Mouse (Mus musculus) liver (tissue): ENCODE results near the gene Il1r1.
"Not testable (repeated sequence)": the region's sequence is repeated elsewhere in the genome, so short reads cannot be mapped to it uniquely, and the experiment has no call there.

Source experiments
- DNase-seq: peaks from one replicate; pipeline ENCODE4 v3.0.0-alpha.2; 2020; ENCODE audit warnings: mixed read lengths

Gene Il1r1

DNA sequence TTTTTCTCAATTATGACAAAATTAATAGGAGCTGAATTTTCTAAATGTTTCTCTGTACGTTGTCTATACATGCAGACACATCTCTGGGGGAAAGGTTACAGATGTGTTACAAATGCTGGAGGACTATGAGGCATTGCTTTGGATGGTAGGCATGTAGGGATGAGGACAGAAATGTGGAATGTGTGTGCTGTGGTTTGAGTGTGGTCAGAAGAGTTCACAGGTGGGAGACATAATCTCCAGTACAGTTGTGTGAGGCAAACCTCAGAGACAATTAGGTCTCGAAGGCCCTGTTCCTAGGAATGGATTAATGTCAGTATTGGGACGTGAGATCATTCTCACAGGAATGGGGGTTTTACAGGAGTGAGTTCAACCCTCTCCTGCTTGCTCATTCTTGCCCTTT is 47.3 kb downstream of the Il1r1 start:
- DNase-seq: no peak

DNA sequence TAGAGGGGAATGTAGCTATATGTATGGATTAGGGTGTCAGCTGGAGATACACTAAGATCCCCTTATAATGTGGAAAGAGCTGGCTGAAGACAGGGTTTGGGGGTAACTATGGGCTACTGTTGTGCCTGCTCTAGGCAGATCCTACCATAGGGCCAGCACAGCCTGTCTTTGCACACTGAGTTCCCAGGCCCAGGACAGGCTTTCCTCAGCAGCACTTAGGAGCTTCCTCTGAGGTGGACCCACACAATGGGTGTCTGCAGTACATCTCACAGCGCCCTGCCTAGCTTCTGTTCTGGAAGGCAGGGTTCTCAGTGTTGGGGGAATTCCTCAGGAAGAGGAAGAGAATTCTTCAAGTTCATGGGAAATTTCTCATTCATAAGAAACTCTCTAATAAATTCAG is 48.6 kb downstream of the Il1r1 start:
- DNase-seq: no peak

- DNase-seq: no peak
These were observed 50.6 kb downstream of the Il1r1 start for GRCm38 (mm10) chr1:40275285-40276013.

- DNase-seq: no peak
These were observed 53.1 kb downstream of the Il1r1 start for GRCm38 (mm10) chr1:40277944-40278343.

DNA sequence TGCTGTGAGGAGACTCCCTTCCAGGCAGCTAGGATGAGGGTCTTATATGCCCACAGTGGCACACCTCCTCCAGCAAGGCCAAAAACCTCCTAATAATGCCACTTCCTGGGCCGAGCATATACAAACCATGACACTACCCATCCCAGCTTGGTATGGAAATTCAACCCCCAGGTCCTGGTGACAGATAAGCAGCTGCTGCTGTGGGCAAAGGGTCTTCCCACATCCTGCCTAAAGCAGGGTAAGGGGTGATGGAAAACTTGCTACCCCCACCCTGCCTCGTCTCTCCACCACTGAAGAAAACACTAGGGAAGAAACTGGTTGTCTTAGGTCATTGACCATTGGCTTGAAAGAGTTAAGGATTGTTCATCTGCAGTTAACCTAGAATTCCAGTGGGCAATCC is 53.8 kb downstream of the Il1r1 start:
- DNase-seq: no peak

DNA sequence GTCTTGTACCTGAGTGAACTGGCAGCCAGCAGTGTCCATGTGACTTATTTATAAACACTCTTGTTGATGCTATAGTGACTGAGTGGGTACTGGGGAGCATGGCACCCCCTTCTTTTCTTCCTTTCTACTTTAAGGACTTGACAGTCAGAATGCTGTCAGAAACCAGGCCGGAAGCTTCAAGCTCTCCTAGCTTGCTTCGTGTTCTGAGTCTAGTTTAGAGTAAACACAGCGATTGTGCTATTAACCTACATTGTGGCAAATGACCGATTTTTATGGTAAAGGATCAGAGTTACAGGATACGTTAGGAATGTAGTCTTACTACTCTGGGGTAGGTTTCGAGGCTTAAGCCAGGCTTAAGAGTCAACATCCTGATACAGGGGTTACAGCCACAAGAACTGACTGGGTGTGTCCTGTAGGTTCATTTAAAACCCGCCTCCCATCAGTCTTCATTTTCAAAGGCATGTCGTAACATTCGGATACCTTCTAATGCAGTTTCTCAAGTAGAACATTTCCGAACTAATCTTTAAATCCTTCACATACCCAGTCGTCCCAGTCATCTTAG is 54.4 kb downstream of the Il1r1 start:
- no peak for DNase-seq

- no peak for DNase-seq
These were observed 57.1 kb downstream of the Il1r1 start for GRCm38 (mm10) chr1:40281950-40282349.

- no peak for DNase-seq
These were observed 57.5 kb downstream of the Il1r1 start for GRCm38 (mm10) chr1:40282394-40282793.

DNA sequence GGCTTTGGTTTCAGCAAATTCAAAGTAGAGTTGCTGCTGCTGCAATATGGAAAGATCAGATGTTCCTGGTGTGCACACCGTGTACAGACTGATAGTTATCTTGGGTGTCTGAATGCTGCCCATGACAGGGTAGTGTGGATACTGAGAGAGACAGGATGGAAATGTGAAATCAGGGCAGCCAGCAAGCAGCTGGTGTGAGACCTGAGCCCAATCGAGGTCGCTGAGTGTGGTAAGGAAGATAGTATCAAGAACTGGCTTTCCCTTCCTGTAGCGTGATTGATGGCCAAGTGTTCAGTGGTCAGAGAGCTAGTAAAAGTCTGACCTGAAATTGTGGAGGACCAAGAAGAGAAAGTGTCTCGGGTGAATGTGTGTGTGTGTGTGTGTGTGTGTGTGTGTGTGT is 59.1 kb downstream of the Il1r1 start:
- no peak for DNase-seq

DNA sequence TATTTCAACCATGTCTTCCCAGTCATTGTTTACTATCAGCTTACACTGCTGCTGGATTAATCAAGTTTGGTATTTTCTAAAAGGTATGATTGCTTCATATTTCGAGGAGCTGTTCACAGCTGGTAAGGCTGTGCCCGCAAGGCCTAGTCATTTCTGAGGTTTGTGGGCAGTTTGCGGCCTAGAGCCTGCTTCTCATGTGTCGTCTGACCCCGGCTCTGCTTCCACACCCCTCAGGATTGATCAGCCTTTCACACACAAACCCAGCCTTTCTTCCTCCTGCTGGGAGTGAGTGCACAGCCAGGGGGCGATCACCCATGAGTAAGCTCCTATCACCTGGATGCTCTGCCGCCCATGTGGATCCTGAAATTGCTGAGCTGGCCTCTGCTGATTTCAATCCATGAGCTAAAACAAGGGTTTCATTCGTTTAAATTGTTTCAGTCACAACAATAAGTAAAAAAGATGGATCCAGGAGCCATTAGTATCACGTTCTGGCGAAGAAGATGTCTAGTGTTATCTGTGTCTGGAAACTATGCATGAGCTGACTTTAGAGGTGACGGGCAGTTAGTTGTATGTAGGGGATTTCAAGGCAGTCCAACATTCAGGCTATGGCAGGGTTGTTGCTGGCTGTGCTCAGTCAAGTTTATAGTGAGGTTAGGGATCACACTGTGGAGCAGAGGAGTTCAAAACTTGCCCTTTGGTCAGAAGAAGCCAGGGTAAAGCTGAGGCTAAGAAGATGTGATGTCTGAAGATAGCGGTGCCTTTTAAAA is 65.8 kb downstream of the Il1r1 start:
- peak; percentile 12 for DNase-seq

- DNase-seq: no peak
These were observed 67.4 kb downstream of the Il1r1 start for GRCm38 (mm10) chr1:40292231-40292630.

GRCm38 (mm10) chr1:40293891-40294290 is 69.0 kb downstream of the Il1r1 start:
- DNase-seq: peak; percentile 18

DNA sequence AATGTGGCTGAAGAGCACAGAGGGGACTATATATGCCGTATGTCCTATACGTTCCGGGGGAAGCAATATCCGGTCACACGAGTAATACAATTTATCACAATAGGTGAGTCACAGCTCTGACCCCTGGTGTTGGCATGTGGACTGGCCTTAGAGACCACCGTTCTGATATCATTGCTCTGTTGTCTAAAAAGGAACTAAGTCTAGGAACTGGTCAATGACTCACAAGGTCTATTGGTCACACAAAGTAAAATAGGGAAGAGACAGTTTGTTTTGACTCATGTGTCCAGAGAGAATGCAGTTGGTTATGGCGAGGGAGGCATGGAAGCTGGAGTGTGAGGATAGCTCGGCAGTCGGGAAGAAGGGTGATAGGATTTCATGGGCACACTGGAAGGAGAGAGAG is 69.9 kb downstream of the Il1r1 start:
- DNase-seq: no peak

DNA sequence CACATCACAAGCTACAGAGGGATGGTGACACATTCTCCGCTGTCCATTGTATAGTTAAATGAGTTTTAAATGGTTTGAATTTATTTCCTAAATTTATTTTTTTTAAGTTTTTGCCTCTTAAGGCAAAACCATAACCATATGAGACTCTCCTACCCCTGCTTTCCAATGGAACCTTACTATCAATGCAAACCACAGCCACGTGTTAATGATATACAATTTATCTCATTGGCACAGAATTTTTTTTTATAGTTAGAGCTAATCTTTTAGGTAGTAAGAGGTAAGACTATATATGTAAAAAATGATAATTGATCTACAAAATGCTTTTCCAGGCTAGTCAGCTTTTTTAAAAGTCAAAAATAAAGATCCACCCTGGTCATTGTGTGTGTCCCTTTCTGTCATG is 73.2 kb downstream of the Il1r1 start:
- no peak for DNase-seq

GRCm38 (mm10) chr1:40303179-40303866 is 78.4 kb downstream of the Il1r1 start:
- DNase-seq: peak; percentile 65

GRCm38 (mm10) chr1:40304321-40304720 is 79.4 kb downstream of the Il1r1 start:
- not testable (repeated sequence) for DNase-seq

- DNase-seq: no peak
These were observed 81.2 kb downstream of the Il1r1 start for GRCm38 (mm10) chr1:40306111-40306510.

DNA sequence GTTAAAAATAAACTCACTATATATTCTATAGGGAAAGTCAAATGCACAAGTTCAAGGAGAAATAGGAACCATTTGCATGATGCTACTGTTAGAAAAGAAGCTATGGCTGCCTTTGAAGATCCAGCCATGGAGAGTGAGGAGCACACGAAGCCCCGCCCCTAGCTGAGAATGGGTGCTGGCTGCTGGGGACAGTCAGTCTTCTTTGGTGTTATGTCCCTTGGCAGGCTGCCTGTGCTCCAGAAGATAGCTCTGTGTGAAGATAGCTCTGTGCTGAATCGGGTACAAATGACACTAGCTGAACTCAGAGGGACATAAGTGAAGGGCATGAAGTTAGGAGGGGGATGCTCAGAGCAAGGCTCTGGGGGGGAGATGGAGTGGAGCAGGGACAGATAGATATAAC is 86.2 kb downstream of the Il1r1 start:
- no peak for DNase-seq

DNA sequence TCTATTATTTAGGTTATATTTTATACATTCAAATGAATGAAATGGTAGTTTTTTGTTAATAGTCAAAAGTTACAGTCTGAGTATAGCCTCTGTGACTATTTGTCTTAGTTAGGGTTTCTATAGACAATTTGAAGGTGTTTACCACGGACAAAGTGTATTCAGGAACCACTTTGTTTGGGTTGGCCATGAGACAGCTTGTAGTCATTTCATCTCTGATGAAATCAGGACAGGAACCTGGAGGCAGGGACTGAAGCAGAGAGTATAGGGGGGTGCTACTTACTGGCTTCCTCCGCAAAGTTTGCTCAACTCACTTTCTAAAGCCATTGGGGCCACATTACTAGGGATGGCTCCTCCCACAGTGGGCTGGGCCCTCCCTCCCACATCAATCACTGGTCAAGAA is 86.7 kb downstream of the Il1r1 start:
- no peak for DNase-seq

DNA sequence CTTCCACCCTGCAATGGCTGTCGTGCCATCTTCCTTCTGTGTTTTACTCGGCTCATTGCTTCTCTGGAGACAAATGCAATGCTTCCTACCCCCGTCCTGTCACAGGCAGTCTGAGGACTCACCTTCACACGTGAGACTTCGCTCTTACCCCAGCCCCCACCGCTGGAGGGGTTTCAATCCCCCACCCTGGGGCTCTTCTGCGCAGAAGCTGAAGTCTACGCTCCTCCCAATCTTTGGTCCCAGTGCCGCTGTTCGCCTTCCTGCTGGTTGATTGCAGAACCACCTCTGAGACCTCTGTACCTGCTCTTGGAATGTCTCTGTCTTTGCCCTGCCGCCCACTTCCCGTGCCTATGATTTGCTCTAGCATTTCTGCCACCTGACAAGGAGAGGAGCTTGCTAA is 89.1 kb downstream of the Il1r1 start:
- no peak for DNase-seq

- no peak for DNase-seq
These were observed 92.8 kb downstream of the Il1r1 start for GRCm38 (mm10) chr1:40317657-40318056.

- no peak for DNase-seq
These were observed 96.9 kb downstream of the Il1r1 start for GRCm38 (mm10) chr1:40321824-40322223.

- DNase-seq: no peak
These were observed 97.7 kb downstream of the Il1r1 start for GRCm38 (mm10) chr1:40322543-40322942.

GRCm38 (mm10) chr1:40324457-40324856 is 99.6 kb downstream of the Il1r1 start, which contains the start of gene Il1rl2:
Il1rl2 (plus strand) TSS chr1:40324610.
- peak; percentile 11 for DNase-seq
